Mouse (Mus musculus) CH12.LX (cell line): ENCODE data around the gene Aurka. TPM values are rescaled to one million over a fixed set of nuclear protein-coding genes. Genes with fewer than 3 reads are reported as not detected.

Source experiments
- DNase-seq: peaks from one replicate; pipeline ENCODE4 v3.0.0-alpha.2; 2013; ENCODE audit errors: extremely low read depth
- H3K27ac ChIP-seq: 2 replicates; pipeline ENCODE4 v1.5.1; 2012; ENCODE audit warnings: low read depth, mild to moderate bottlenecking, control low read depth, moderate library complexity; ENCODE audit not compliant: insufficient read depth
- H3K27me3 ChIP-seq: replicated peaks from 2 replicates; pipeline ENCODE3; 2012; ENCODE audit warnings: inconsistent platforms
- H3K36me3 ChIP-seq, 2 experiments: replicated peaks in 1 of 2; 2 replicates each; pipeline versions ENCODE3 to v1.6.1; 2012; ENCODE audit warnings: inconsistent platforms in 1 of 2, low read length in 1 of 2, mild to moderate bottlenecking in 1 of 2, mixed read lengths in 1 of 2, moderate library complexity in 1 of 2; ENCODE audit not compliant: control insufficient read depth in 1 of 2, insufficient read depth in 1 of 2
- H3K4me1 ChIP-seq, 2 experiments: 2 replicates each; pipeline ENCODE4 v1.6.1; 2012; ENCODE audit warnings: inconsistent platforms in 1 of 2, moderate library complexity in 1 of 2; ENCODE audit not compliant: insufficient read depth in 2 of 2, control insufficient read depth in 1 of 2
- H3K4me2 ChIP-seq: 2 replicates; pipeline ENCODE4 v1.6.1; 2012; ENCODE audit warnings: low read depth, mild to moderate bottlenecking, control low read depth; ENCODE audit not compliant: poor library complexity, insufficient read depth, severe bottlenecking
- H3K4me3 ChIP-seq, 3 experiments: fragments of 150-350 bp in 1 of 3; sonication (generic) in 1 of 3; replicated peaks in 1 of 3; 2 replicates each; pipeline versions ENCODE3 to v1.5.1; 2011 to 2012; ENCODE audit warnings: low read depth in 2 of 3, low read length in 2 of 3, mild to moderate bottlenecking in 2 of 3, moderate library complexity in 2 of 3, control low read depth in 1 of 3, improper control_type of control experiment in 1 of 3, inconsistent platforms in 1 of 3, mixed read lengths in 1 of 3; ENCODE audit not compliant: poor library complexity in 1 of 3
- H3K79me2 ChIP-seq: replicated peaks from 2 replicates; pipeline ENCODE4 v1.6.1; 2012; ENCODE audit warnings: mild to moderate bottlenecking, moderate library complexity; ENCODE audit not compliant: control insufficient read depth, poor library complexity, insufficient read depth, severe bottlenecking; ENCODE audit errors: extremely low read depth
- H3K9ac ChIP-seq: 2 replicates; pipeline ENCODE4 v1.6.1; 2012; ENCODE audit warnings: low read depth, mild to moderate bottlenecking, control low read depth, moderate library complexity; ENCODE audit not compliant: insufficient read depth
- H3K9me3 ChIP-seq: replicated peaks from 2 replicates; pipeline ENCODE3; 2012; ENCODE audit warnings: low read length, inconsistent platforms, mixed read lengths
- CTCF ChIP-seq, 2 experiments: IDR thresholded peaks in 1 of 2; conservative IDR thresholded peaks in 1 of 2; 2 replicates each; pipeline ENCODE4 v1.5.1; 2011 to 2012; ENCODE audit warnings: low read depth in 2 of 2, low read length in 2 of 2, improper control_type of control experiment in 1 of 2, inconsistent platforms in 1 of 2, mild to moderate bottlenecking in 1 of 2, moderate library complexity in 1 of 2
- ELF1 ChIP-seq: IDR thresholded peaks from 2 replicates; pipeline ENCODE4 v1.6.1; 2014; ENCODE audit warnings: low read depth, mild to moderate bottlenecking, inconsistent platforms, low read length, improper control_type of control experiment
- ETS1 ChIP-seq: conservative IDR thresholded peaks from 2 replicates; pipeline ENCODE4 v1.6.1; 2012; ENCODE audit warnings: low read depth, mild to moderate bottlenecking, inconsistent platforms, low read length, improper control_type of control experiment, moderate library complexity
- GABPA ChIP-seq: IDR thresholded peaks from 2 replicates; pipeline ENCODE4 v1.6.1; 2012; ENCODE audit warnings: low read depth, low read length, improper control_type of control experiment, inconsistent platforms; ENCODE audit not compliant: insufficient replicate concordance
- IRF4 ChIP-seq: IDR thresholded peaks from 2 replicates; pipeline ENCODE4 v1.6.1; 2014; ENCODE audit warnings: low read depth, mild to moderate bottlenecking, inconsistent platforms, low read length, improper control_type of control experiment
- JUND ChIP-seq: conservative IDR thresholded peaks from 2 replicates; pipeline ENCODE4 v1.6.1; 2011; ENCODE audit warnings: low read depth, low read length, improper control_type of control experiment
- MAFK ChIP-seq: IDR thresholded peaks from 2 replicates; pipeline ENCODE4 v1.6.1; 2011; ENCODE audit warnings: low read length, improper control_type of control experiment; ENCODE audit not compliant: insufficient replicate concordance
- MAX ChIP-seq: IDR thresholded peaks from 2 replicates; pipeline ENCODE4 v1.6.1; 2011; ENCODE audit warnings: low read length, improper control_type of control experiment
- MAZ ChIP-seq: IDR thresholded peaks from 2 replicates; pipeline ENCODE4 v1.6.1; 2012; ENCODE audit warnings: low read depth, mild to moderate bottlenecking, inconsistent platforms, low read length, improper control_type of control experiment, moderate library complexity
- MEF2A ChIP-seq: IDR thresholded peaks from 2 replicates; pipeline ENCODE4 v1.6.1; 2014; ENCODE audit warnings: low read depth, mild to moderate bottlenecking, inconsistent platforms, low read length, improper control_type of control experiment, borderline replicate concordance
- MYC ChIP-seq: IDR thresholded peaks from 2 replicates; pipeline ENCODE4 v1.6.1; 2011; ENCODE audit warnings: low read depth, mild to moderate bottlenecking, improper control_type of control experiment, low read length
- NELFE ChIP-seq: IDR thresholded peaks from 2 replicates; pipeline ENCODE4 v1.6.1; 2011; ENCODE audit warnings: low read depth, low read length, improper control_type of control experiment
- NRF1 ChIP-seq: IDR thresholded peaks from 2 replicates; pipeline ENCODE4 v1.6.1; 2014; ENCODE audit warnings: low read depth, mild to moderate bottlenecking, inconsistent platforms, low read length, improper control_type of control experiment, moderate library complexity
- PAX5 ChIP-seq: IDR thresholded peaks from 2 replicates; pipeline ENCODE4 v1.6.1; 2012; ENCODE audit warnings: low read length, inconsistent platforms, mixed read lengths
- POLR2A ChIP-seq: IDR thresholded peaks from 2 replicates; pipeline ENCODE4 v1.6.1; 2011; ENCODE audit warnings: low read depth, mild to moderate bottlenecking, improper control_type of control experiment, low read length
- POLR2AphosphoS2 ChIP-seq: IDR thresholded peaks from 2 replicates; pipeline ENCODE4 v1.6.1; 2011; ENCODE audit warnings: low read depth, low read length, improper control_type of control experiment
- RAD21 ChIP-seq: IDR thresholded peaks from 2 replicates; pipeline ENCODE4 v1.6.1; 2011; ENCODE audit warnings: low read depth, mild to moderate bottlenecking, low read length, improper control_type of control experiment, moderate library complexity
- RCOR1 ChIP-seq: conservative IDR thresholded peaks from 2 replicates; pipeline ENCODE4 v1.6.1; 2012; ENCODE audit warnings: low read depth, mild to moderate bottlenecking, inconsistent platforms, low read length, improper control_type of control experiment
- SIN3A ChIP-seq: IDR thresholded peaks from 2 replicates; pipeline ENCODE4 v1.6.1; 2012; ENCODE audit warnings: low read length, improper control_type of control experiment, inconsistent platforms
- SMC3 ChIP-seq: IDR thresholded peaks from 2 replicates; pipeline ENCODE4 v1.6.1; 2011; ENCODE audit warnings: low read depth, low read length, improper control_type of control experiment
- TCF12 ChIP-seq: IDR thresholded peaks from 2 replicates; pipeline ENCODE4 v1.6.1; 2014; ENCODE audit warnings: low read depth, mild to moderate bottlenecking, inconsistent platforms, low read length, improper control_type of control experiment
- USF1 ChIP-seq: IDR thresholded peaks from 2 replicates; pipeline ENCODE4 v1.6.1; 2014; ENCODE audit warnings: low read depth, mild to moderate bottlenecking, inconsistent platforms, low read length, improper control_type of control experiment
- ZKSCAN1 ChIP-seq: IDR thresholded peaks from 2 replicates; pipeline ENCODE4 v1.6.1; 2012; ENCODE audit warnings: low read depth, inconsistent platforms, low read length, improper control_type of control experiment, borderline replicate concordance
- ZMIZ1 ChIP-seq: IDR thresholded peaks from 2 replicates; pipeline ENCODE4 v1.6.1; 2012; ENCODE audit warnings: low read depth, mild to moderate bottlenecking, inconsistent platforms, low read length, improper control_type of control experiment
- ZNF384 ChIP-seq: IDR thresholded peaks from 2 replicates; pipeline ENCODE4 v1.6.1; 2012; ENCODE audit warnings: low read depth, low read length, improper control_type of control experiment, inconsistent platforms
- dilution Hi-C: fragments of 300-500 bp; cut with MboI; formaldehyde crosslinking; loops from 2 replicates; pipeline ENCODE4 v1.14.3; 2020; ENCODE audit warnings: low sequenced_read_pairs; ENCODE audit not compliant: extremely low pct_unique_long_range_greater_than_20kb, extremely low pct_ligation_motif_present
- in situ Hi-C: fragments of 300-500 bp; cut with MboI; formaldehyde crosslinking; loops from 3 replicates; pipeline ENCODE4 v1.14.3; 2019; ENCODE audit warnings: low sequenced_read_pairs, low pct_ligation_motif_present, low pct_unique_long_range_greater_than_20kb, mixed read lengths
- polyA plus RNA-seq: library from polyadenylated mRNA; unstranded; fragments of >175 nt; gene quantifications from 2 replicates; pipeline ENCODE4 v1.2.1, GENCODE M21; 2012; ENCODE audit warnings: low read depth; ENCODE audit not compliant: insufficient read length
- total RNA-seq, 2 experiments: library from RNA; depleted of rRNA; stranded (reverse); fragments of 300-350 nt in 1 of 2; fragments of >200 nt in 1 of 2; gene quantifications; 2 replicates each; pipeline ENCODE4 v1.2.3; 2012 to 2014

Gene Aurka
- total and polyA plus RNA-seq, 3 experiments = 84.4 to 128 (median 88.6) TPM

DNA sequence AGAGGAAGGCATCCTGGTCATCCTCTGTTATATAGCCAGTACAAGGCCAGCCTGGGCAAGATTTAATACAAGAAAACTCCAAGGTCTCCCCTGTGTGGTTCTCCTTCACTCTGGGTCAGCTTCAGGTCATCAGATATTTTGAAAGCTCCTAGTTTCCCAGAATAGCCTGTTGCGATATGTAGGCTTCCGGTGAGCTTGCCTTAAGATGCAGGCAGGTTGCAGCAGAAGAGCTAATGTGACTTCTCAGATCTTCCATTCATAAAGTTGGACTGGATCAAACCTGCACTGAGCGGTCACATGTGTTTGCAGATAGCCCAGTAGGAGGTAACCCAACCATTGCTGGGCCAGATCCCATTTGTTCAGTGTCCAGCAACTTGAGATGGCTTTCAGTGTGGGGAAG lies 14.4 kb upstream of the Aurka start:
- Histone ChIP-seq H3K4me1 (peaks cover 0 to 29% of the 10 kb centered on the region in 2 experiments; a peak in 3 of 4 replicates), H3K79me2 (no peaks in the 10 kb centered on the region; the same call in 1 of the 2 replicates), H3K27ac (no peak overlapping the region), H3K4me3 (no peak overlapping the region), H3K9ac (no peak overlapping the region), H3K36me3 (peaks cover 24 to 43% of the 10 kb centered on the region in 2 experiments), H3K27me3 (no peaks in the 10 kb centered on the region), H3K4me2 (no peak overlapping the region), H3K9me3 (no peaks in the 10 kb centered on the region)
- DNase-seq = no peak
- TF ChIP-seq SIN3A (no peak), JUND (no peak), ELF1 (no peak), NRF1 (no peak), ZKSCAN1 (no peak), MEF2A (no peak), ZNF384 (no peak), TCF12 (no peak), MAFK (no peak)
- in situ Hi-C loops = no loop called here
- dilution Hi-C loops = no loop called here

DNA sequence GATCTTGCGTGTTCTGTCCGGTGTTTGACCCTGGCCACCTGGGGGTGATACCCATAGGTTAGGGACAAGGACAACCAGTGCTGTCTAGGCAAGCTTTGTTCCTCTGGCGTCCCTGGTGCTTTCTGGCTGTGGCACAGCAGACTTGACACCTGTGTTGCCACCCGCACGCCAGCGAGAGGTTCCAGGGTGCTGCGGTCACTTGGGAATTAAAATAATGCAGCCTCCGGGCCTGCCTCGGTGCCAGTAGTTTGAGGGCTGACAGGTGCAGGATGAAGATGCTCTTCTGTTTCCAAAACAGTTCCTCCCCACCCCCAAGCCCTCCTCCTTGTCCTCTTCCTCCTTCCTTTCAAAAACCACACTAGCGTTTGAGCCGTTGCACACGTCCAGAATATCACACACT lies 11.6 kb upstream of the Aurka start:
- H3K27ac ChIP-seq = no peak overlapping the region
- DNase-seq = peak; percentile 62
- no peak overlapping the region for H3K4me2 ChIP-seq
- no peaks in the 10 kb centered on the region for H3K27me3 ChIP-seq
- peak; percentile 23; the same call in 1 of the 2 replicates for TF ChIP-seq TCF12
- 0 out of 2 replicates have a peak, but pooled peaks have one; percentile 17 for TF ChIP-seq ETS1
- TF ChIP-seq RAD21 = no peak
- no peak for TF ChIP-seq NRF1
- H3K4me3 ChIP-seq = no peak overlapping the region
- H3K36me3 ChIP-seq = peaks cover 50 to 70% of the 10 kb centered on the region in 2 experiments
- H3K4me1 ChIP-seq = peaks cover 0 to 45% of the 10 kb centered on the region in 2 experiments; a peak in 3 of 4 replicates
- dilution Hi-C loops (no loop called here), in situ Hi-C loops (no loop called here)
- no peaks in the 10 kb centered on the region for H3K9me3 ChIP-seq
- H3K9ac ChIP-seq = no peak overlapping the region
- no peaks in the 10 kb centered on the region; the same call in none of the 2 replicates for H3K79me2 ChIP-seq

DNA sequence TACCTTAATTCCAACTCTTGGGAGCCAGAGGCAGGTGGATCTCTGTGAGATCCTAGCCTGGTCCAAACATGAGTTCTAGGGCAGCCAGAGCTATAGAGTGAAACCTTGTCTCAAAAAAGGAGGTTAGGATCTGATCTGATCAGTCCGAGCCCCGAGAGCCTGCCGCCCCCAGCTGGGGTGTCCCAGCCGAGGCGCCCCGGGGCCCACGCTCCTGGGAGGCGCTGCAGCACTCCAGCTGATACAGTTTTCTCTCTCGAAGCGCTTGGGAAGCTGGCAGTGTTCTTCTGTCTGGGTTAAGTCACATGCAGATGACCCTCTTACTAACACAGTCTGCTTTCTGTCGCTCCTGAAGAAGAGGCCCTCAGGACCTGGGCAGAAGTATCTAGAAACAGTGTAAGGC lies 11.0 kb upstream of the Aurka start:
- no peaks in the 10 kb centered on the region for H3K27me3 ChIP-seq
- H3K4me3 ChIP-seq = no peak overlapping the region
- TF ChIP-seq GABPA = no peak
- TF ChIP-seq MAX = no peak
- TF ChIP-seq ZMIZ1 = no peak
- no peak for TF ChIP-seq USF1
- TF ChIP-seq IRF4 = no peak
- TF ChIP-seq ZKSCAN1 = no peak
- no peak for TF ChIP-seq MEF2A
- TF ChIP-seq RAD21 = no peak
- TF ChIP-seq NELFE = no peak
- TF ChIP-seq PAX5 = no peak
- no peak for TF ChIP-seq MYC
- no peak for TF ChIP-seq POLR2A
- no peak for TF ChIP-seq CTCF (conservative IDR thresholded peaks at IDR 0.05 in 1 of 2, IDR thresholded peaks at IDR 0.05 in 1 of 2; ENCODE audit: low read depth in 2 of 2, low read length in 2 of 2)
- no peak for TF ChIP-seq MAZ
- TF ChIP-seq RCOR1 = no peak
- no peak for TF ChIP-seq SMC3
- TF ChIP-seq SIN3A = no peak
- TF ChIP-seq MAFK = no peak
- TF ChIP-seq POLR2AphosphoS2 = no peak
- no peak for TF ChIP-seq JUND
- no peak overlapping the region for H3K27ac ChIP-seq
- dilution Hi-C loops (no loop called here), in situ Hi-C loops (no loop called here)
- no peaks in the 10 kb centered on the region; the same call in none of the 2 replicates for H3K79me2 ChIP-seq
- no peaks in the 10 kb centered on the region for H3K9me3 ChIP-seq
- H3K4me2 ChIP-seq = no peak overlapping the region
- no peak for DNase-seq
- H3K36me3 ChIP-seq = peaks cover 53 to 75% of the 10 kb centered on the region in 2 experiments
- peaks cover 0 to 45% of the 10 kb centered on the region in 2 experiments; a peak in 3 of 4 replicates for H3K4me1 ChIP-seq
- no peak overlapping the region for H3K9ac ChIP-seq
